Mouse (Mus musculus): Measurements from ENCODE around the gene Klk11.

- no peak for TF ChIP-seq ZC3H11A (IDR thresholded peaks at IDR 0.05; ENCODE audit: low read depth, low read length)
- TF ChIP-seq CTCF (IDR thresholded peaks at IDR 0.05 in 2 of 3, conservative IDR thresholded peaks at IDR 0.05 in 1 of 3; ENCODE audit: control insufficient read depth in 1 of 3, insufficient read depth in 1 of 3, low read depth in 2 of 3, low read length in 3 of 3, poor library complexity in 1 of 3, severe bottlenecking in 1 of 3) = no peak
- TF ChIP-seq MYC (IDR thresholded peaks at IDR 0.05; ENCODE audit: low read depth, low read length) = no peak
- TF ChIP-seq EP300 (IDR thresholded peaks at IDR 0.05; ENCODE audit: low read depth in 1 of 2, low read length in 2 of 2) = no peak
Measured at GRCm38 (mm10) chr7:43827706-43828105, 53.3 kb downstream of the Klk11 start.
